Mouse (Mus musculus): ENCODE measurements around the gene Ruvbl1. TPM values are rescaled to one million over a fixed set of nuclear protein-coding genes. Genes with fewer than 3 reads are reported as not detected.
A peak's percentile ranks its signal among the peaks of the same experiment; 100 is the strongest.

Ruvbl1 gene
- total RNA-seq, 2 experiments from 2014 or later, result 8.1 to 23.4 TPM

DNA sequence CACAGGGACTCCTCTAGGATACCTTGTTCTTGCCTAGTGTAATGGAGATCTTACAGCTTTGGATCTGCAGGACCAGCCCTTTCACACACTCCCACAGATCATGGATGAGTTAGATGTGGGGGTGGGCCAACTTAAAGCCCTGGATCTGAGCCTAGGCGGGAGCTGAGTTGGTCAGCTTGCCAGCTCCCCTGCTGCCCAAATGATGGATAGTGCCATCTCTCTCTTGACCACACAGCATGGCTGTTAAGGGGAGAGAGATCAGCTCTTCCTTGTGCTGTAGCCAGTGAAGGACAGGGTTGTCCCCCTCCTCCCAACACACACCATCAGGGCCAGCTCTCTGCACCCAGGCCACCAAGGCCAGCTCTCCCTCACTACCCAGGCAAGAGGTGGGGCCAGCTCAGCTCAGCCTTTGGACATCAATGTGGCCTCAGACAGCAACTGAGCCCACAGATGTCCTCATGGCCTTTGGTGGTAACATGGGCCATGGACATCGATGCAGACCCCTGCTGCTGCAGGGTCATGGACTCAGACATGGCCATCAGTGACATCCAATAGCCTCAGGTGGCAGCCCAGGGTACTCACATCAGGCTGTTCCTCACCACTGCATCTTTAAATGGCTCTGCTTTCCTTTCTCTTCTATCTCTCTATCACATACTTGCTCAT, 75.0 kb downstream of the Ruvbl1 start:
- peak; percentile 44; the same call in 1 of the 2 replicates for ATAC-seq (replicated peaks; ENCODE audit: low FRiP score, poor library complexity, severe bottlenecking)

DNA sequence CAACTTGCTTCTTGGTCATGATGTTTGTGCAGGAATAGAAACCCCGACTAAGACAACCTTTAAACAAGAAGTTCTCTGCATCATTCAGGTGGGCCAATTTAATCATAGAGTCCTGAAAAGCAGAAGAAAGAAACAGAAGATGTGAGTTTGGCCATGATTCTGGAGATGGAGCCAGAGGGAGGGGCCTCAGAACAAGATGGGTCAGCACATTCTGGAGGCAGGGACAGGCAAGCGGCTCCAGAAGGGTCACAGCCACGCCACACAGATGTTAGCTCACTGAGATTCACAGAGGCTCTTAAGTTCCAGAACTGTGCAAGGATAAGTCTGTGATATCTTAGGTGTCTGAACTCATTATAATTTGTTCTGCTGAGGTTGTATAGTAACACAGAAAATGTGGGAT, 79.0 kb downstream of the Ruvbl1 start:
- ATAC-seq (replicated peaks; ENCODE audit: low FRiP score, poor library complexity, severe bottlenecking), result no peak

DNA sequence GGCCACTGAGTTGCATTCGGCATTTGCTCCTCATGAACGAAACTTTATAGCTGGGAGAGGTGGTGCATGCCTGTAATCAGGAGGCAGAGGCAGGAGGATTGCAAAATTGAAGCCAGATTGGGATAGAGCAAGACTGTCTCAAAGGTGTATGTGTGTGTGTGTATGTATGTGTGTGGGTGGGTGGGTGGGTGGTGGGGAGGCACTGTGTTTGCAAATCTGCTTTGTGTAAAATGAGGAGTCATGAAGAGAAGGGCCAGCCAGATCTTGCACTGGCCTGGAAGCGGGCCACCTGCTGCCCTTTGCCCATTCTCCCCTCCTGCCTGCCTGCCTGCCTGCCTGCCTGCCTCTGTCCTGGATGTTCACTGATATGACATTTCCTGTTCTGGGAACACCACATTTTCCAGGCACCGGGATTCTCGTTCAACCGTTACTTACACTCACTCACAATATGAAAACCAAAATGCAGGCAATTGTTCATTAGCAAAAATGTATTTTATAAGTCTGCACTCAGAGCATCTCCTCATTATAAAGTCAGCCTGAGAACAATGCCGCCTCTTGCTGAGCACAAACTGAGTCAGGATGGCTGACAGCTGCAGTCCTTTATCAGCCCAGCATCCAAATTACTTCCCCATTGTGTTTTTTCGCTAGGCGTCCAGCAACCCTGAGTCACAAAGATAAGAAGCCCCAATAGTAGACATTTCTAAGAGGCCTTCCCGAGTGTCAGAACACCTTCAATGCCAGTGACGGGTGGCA, 79.6 kb downstream of the Ruvbl1 start:
- ATAC-seq (replicated peaks; ENCODE audit: low FRiP score, poor library complexity, severe bottlenecking), result no peak

DNA sequence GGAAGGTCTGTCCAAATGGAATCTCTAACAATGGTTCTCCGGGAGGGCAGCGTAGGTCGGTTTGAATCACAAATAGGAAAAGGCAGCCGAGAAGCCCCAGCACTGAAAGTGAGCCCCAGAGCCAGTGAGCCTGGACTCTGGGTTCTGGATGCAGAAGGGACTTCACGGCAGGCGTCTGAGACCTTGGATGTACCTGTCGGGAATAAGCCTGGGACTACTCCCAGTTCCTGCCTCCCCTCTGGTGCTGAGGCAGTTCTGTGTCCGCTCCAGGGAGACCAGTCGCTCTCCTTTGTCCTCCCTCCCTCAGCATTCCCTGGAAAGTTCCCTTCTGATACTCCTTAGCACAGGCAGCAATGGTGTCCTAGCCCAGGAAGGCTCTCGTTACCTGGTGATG, 80.2 kb downstream of the Ruvbl1 start:
- no peak for ATAC-seq (replicated peaks; ENCODE audit: low FRiP score, poor library complexity, severe bottlenecking)

Other genes starting within 250 kb of the Ruvbl1 start
- gene Dnajb8, start 243.1 kb upstream of the Ruvbl1 start, total RNA-seq (2015; ENCODE audit: low replicate concordance), result not detected in 2 replicates
- not detected in 2 replicates for gene Dnajb8, start 243.1 kb upstream of the Ruvbl1 start, total RNA-seq (2017; ENCODE audit: low replicate concordance)
- 3.3 and 6.7 TPM in 2 replicates for gene Eefsec, start 18.9 kb upstream of the Ruvbl1 start, total RNA-seq (2015; ENCODE audit: low replicate concordance)
- gene Eefsec, start 18.9 kb upstream of the Ruvbl1 start, total RNA-seq (2017; ENCODE audit: low replicate concordance), result 3.1 and 12.4 TPM in 2 replicates
- 26.1 and 35.1 TPM in 2 replicates for gene Sec61a1, start 53.5 kb downstream of the Ruvbl1 start, total RNA-seq (2015; ENCODE audit: low replicate concordance)
- 33.3 and 37.7 TPM in 2 replicates for gene Sec61a1, start 53.5 kb downstream of the Ruvbl1 start, total RNA-seq (2017; ENCODE audit: low replicate concordance)
- 15.5 and 26.9 TPM in 2 replicates for gene Kbtbd12, start 172.5 kb downstream of the Ruvbl1 start, total RNA-seq (2015; ENCODE audit: low replicate concordance)
- 32.2 and 64.1 TPM in 2 replicates for gene Kbtbd12, start 172.5 kb downstream of the Ruvbl1 start, total RNA-seq (2017; ENCODE audit: low replicate concordance)